Mouse (Mus musculus) embryonic facial prominence, embryonic 14.5 days (tissue): Measurements from ENCODE around the gene Mog. TPM values are rescaled to one million over a fixed set of nuclear protein-coding genes. Genes with fewer than 3 reads are reported as not detected.
"Not testable (repeated sequence)": the region's sequence is repeated elsewhere in the genome, so short reads cannot be mapped to it uniquely, and the experiment has no call there.

Source experiments
- ATAC-seq: fragments of 200-750 bp; cut with Nextera tagmentation; 2 replicates; pipeline ENCODE4 v1.8.0; 2017; ENCODE audit warnings: low read depth, moderate number of reproducible peaks, moderate TSS enrichment
- DNase-seq: peaks from one replicate; pipeline ENCODE4 v3.0.0-alpha.2; 2015; ENCODE audit warnings: low spot score
- H3K27ac ChIP-seq: fragments of 300-500 bp; sonication (generic); replicated peaks from 2 replicates; pipeline ENCODE4 v1.5.1; 2014; ENCODE audit warnings: low read depth, mild to moderate bottlenecking, low read length, moderate library complexity
- H3K27me3 ChIP-seq: fragments of 300-500 bp; sonication (generic); replicated peaks from 2 replicates; pipeline ENCODE4 v1.6.1; 2014; ENCODE audit warnings: low read length; ENCODE audit not compliant: control insufficient read depth, insufficient read depth
- H3K36me3 ChIP-seq: fragments of 300-500 bp; sonication (generic); 2 replicates; pipeline ENCODE4 v1.6.1; 2014; ENCODE audit warnings: low read length, mixed read lengths; ENCODE audit not compliant: control insufficient read depth, insufficient read depth
- H3K4me1 ChIP-seq: fragments of 300-500 bp; sonication (generic); 2 replicates; pipeline ENCODE4 v1.6.1; 2014; ENCODE audit warnings: antibody characterized with exemption, low read length; ENCODE audit not compliant: control insufficient read depth, insufficient read depth
- H3K4me2 ChIP-seq: fragments of 300-500 bp; sonication (generic); 2 replicates; pipeline ENCODE4 v1.6.1; 2014; ENCODE audit warnings: low read depth, mild to moderate bottlenecking, low read length, moderate library complexity, mixed read lengths
- H3K4me3 ChIP-seq: fragments of 300-500 bp; sonication (generic); 2 replicates; pipeline ENCODE4 v1.5.1; 2014; ENCODE audit warnings: low read depth, mild to moderate bottlenecking, low read length
- H3K9ac ChIP-seq: fragments of 300-500 bp; sonication (generic); 2 replicates; pipeline ENCODE4 v1.6.1; 2014; ENCODE audit warnings: low read depth, mild to moderate bottlenecking, low read length, moderate library complexity, mixed read lengths
- H3K9me3 ChIP-seq: fragments of 300-500 bp; sonication (generic); 2 replicates; pipeline ENCODE4 v1.6.1; 2016; ENCODE audit warnings: low read length; ENCODE audit not compliant: control insufficient read depth
- WGBS: fragments of 180-500 bp; shearing (Covaris S2); extraction: QIAGEN DNeasy Blood & Tissue Kit; methylation state at CpG from one replicate; pipeline ENCODE4 v1.1.7; 2014; 5-methylcytosine and 5-hydroxymethylcytosine counted together
- polyA plus RNA-seq: library from polyadenylated mRNA; unstranded; fragments of >200 nt; fragmentation: Nextera tagmentation; extraction: Ambion mirVana; gene quantifications from 2 replicates; pipeline ENCODE4 v1.2.1, GENCODE M21; 2014

Mog gene
- polyA plus RNA-seq, 1 experiment from 2014 or later = 0.22 TPM

DNA sequence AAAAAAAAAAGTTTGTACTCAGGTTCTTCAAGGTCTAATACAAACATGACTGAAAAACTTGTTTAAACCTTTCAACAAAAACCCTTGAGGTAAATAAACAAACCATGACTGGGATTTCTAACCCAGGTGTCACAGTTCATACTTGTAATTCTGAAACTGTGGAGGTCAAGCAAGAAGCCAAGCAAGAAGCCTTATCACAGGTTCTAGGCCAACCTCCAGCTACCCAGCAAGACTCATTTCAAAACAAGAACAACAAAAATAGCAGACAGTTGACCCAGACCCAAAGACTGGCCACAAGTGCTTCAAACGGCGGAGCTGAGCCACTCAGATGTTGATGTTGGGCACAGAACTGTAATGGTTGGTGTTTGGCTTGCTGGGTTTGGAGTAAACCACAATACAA, 28.7 kb downstream of the Mog start:
- Histone ChIP-seq H3K9me3 (no peaks in the 10 kb centered on the region), H3K4me2 (no peak overlapping the region), H3K36me3 (no peaks in the 10 kb centered on the region), H3K4me1 (no peaks in the 10 kb centered on the region), H3K27me3 (peaks cover 2% of the 10 kb centered on the region), H3K27ac (no peak overlapping the region), H3K9ac (no peak overlapping the region), H3K4me3 (no peak overlapping the region)
- ATAC-seq (no peak), DNase-seq (no peak)
- 85% methylated on average over 2 of the region's 2 CpGs for WGBS

DNA sequence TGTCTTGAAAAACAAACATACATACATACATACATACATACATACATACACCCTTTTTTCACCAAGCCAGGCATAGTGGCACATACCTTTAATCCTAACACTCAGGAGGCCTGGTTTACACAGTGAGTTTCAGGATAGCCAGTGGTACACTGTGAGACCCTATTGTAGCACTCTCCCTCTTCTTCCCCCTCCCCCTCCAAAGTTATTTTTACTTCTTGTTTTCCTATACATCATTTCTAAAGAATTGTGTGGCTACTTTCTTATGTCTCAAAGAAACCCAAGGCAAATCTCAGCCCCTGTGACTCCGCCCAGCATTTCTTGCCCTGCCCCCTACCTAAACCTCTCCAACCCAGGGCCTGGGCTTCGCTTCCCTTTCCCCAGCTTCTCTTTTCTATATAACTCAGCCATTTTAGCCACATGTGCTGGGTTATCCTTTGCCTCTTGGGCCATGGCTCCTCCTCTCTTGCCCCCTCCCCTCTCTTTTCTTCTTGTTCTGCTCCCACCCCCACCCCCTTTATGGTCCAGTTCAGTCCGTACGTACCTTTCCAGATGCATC, 29.4 kb downstream of the Mog start:
- 84% methylated on average over 4 of the region's 4 CpGs for WGBS
- no peaks in the 10 kb centered on the region for H3K9me3 ChIP-seq
- no peak for ATAC-seq

DNA sequence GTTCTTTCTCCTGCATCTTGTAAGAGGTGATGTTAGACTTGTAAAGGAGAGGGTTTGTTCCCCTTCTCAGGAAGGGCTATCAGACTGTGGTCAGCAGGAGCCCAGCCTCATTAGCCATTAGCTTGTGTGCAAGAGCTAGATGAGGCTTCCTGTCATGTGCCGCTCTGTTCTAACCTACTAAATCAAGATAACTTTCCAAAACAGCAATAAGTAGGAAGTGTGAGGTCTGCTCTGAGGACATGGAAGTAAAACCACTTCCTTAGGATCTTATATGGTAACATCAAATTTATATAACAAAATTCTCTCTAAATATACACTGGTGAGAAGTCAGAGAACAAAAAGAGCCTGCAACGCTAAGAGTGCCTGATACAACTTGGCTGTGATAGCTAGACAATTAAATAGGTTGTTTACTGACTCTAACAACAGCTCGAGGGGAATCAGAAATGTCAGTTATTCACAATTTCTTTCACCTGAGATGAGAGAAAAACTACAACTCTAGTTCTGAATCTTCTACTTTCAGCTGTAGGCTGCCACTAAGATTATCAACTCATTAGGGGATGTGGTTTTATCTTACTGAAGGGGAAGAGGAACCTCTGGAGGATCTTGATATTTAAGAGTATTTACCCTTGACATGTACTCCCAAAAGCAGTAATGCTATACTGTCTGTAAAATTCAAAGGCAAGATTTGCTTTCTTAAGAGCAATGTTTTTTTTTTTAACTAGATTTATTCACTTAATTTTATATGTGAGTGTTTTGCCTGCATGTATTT, 30.7 kb downstream of the Mog start:
- WGBS = 70% methylated on average over 3 of the region's 3 CpGs
- H3K4me2 ChIP-seq = no peak overlapping the region
- no peaks in the 10 kb centered on the region for H3K4me1 ChIP-seq
- ATAC-seq (no peak), DNase-seq (no peak)
- no peak overlapping the region for H3K27ac ChIP-seq
- no peak overlapping the region for H3K9ac ChIP-seq
- H3K27me3 ChIP-seq = peaks cover 22% of the 10 kb centered on the region
- H3K4me3 ChIP-seq = no peak overlapping the region
- H3K36me3 ChIP-seq = no peaks in the 10 kb centered on the region
- H3K9me3 ChIP-seq = no peaks in the 10 kb centered on the region

More for the DNA sequence above, 29.4 kb downstream of the Mog start:
- no peak overlapping the region for H3K27ac ChIP-seq
- H3K9ac ChIP-seq = no peak overlapping the region
- H3K36me3 ChIP-seq = no peaks in the 10 kb centered on the region
- no peak overlapping the region for H3K4me2 ChIP-seq
- no peak overlapping the region for H3K4me3 ChIP-seq
- H3K4me1 ChIP-seq = no peaks in the 10 kb centered on the region
- no peak for DNase-seq
- H3K27me3 ChIP-seq = peaks cover 9% of the 10 kb centered on the region

DNA sequence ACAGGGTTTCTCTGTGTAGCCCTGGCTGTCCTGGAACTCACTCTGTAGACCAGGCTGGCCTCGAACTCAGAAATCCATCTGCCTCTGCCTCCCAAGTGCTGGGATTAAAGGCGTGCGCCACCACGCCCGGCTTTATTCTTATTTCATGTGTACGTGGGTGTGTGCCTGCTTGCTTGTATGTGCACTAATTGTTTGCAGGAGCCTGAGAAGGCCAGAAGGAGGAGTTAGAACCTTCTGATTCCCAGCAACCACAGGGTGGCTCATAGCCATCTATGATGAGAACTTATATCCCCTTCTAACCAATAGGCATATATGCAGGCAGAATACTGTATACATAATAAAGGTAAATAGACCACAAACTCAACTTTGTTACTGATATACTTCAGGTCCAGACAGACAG, 32.6 kb downstream of the Mog start:
- 90% methylated on average over 6 of the region's 6 CpGs for WGBS
- not testable (repeated sequence) for DNase-seq, H3K4me1 ChIP-seq, H3K36me3 ChIP-seq, H3K9ac ChIP-seq, H3K27ac ChIP-seq, H3K9me3 ChIP-seq, ATAC-seq, H3K4me3 ChIP-seq, H3K4me2 ChIP-seq
- peaks cover 32% of the 10 kb centered on the region for H3K27me3 ChIP-seq

DNA sequence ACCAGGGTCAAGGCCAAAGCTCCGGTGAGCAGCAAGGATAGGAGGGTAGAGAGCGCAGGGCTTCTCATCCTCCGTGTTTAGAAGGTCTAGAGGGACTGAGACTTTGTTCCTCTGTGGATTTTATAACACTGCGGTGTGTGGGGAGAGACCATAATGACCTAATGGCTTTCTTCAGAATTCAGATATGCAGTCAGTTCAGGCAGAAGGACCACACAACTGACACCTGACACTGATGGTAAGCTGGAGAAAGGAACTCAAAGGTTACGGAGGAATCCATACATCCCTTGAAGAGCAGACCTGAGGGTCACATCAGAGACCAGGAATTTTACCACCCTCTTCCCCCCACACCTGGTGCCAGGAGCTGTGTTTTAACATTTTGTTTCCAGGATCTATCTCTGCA, 33.8 kb downstream of the Mog start, which contains the start of gene H2-M5:
Gene H2-M5, minus strand, starts transcription at position 101 of the 400 bp plus-strand sequence.
- WGBS = 29% methylated on average over 5 of the region's 5 CpGs
- Histone ChIP-seq H3K4me2 (peak within 1 kb of the TSS; percentile 35), H3K4me1 (no peaks in the 10 kb centered on the region), H3K27ac (no peak within 1 kb of the TSS), H3K36me3 (no peaks in the 10 kb centered on the region), H3K4me3 (0 out of 2 replicates have a peak within 1 kb of the TSS, but pooled peaks have one; percentile 10), H3K9ac (no peak within 1 kb of the TSS), H3K27me3 (peaks cover 32% of the 10 kb centered on the region), H3K9me3 (no peaks in the 10 kb centered on the region)
- ATAC-seq (no peak), DNase-seq (no peak)

DNA sequence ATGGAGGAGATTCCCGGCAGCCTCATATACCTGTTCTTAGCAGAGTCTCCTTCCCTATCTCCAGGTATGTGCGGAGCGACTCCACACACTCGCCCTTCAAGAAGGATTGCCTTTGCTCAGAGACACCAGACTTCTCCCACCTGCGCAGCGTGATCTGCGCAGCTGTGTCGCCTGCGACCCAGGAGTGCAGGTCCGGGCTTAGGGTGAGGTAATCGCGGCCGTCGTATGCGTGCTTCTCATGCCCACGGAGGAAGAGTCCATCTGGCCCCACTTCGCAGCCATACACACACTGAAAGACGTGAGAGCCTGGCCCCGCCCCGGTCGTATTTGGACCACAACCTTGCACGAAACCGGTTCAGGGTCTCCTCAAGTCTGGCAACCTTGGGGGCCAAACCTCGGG, 34.7 kb downstream of the Mog start:
- ATAC-seq = 0 out of 2 replicates have a peak, but pooled peaks have one; percentile 6
- 7% methylated on average over 24 of the region's 24 CpGs for WGBS
- Histone ChIP-seq H3K4me3 (0 out of 2 replicates have a peak overlapping the region, but pooled peaks have one; percentile 10), H3K27me3 (peaks cover 32% of the 10 kb centered on the region), H3K27ac (no peak overlapping the region), H3K9ac (no peak overlapping the region), H3K36me3 (no peaks in the 10 kb centered on the region), H3K4me2 (peak overlapping the region; percentile 35), H3K4me1 (no peaks in the 10 kb centered on the region), H3K9me3 (no peaks in the 10 kb centered on the region)
- no peak for DNase-seq

DNA sequence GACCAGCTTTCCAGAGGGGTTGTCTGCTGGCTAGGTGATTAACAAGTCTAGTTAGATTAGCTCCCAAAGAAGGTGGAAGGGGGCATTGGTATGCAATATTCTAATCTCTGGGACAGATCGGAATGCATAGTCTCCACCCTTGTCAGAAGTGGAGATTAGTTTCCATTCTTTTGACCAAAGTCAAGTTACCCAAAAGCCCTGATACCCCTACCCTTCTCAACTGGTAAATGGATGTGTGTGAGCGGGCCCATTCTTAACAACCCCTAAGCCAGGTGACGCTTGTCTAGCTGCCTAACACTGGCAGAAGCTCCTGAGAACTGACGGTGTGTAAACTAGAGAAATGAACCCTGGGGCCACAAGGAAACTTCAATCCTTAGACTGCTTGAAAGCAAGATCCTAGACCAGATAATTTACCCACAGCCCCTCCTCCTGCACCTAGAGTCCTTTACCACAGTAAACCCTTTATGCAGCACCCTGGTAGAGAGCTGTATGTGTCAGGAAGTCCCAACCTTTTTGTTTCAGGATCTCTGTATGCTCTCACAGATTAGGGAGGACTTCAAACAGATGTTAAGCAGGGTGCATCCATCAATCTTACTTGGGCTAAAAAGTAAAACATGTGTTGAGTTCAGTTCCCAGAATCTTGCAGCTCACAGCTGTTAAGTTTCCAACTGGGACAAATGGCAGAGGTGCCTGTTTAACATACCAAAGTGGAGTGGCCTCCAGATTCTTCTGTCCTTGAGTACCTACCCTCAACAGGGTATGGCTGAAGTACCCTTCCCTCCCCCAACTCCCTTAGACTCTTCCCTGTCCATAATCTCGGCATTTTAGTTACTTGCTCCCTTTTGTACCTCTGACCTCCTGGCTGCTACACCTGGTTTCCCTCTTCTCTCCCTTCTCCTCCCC, 40.7 kb downstream of the Mog start:
- Histone ChIP-seq H3K9me3 (no peaks in the 10 kb centered on the region), H3K9ac (no peak overlapping the region), H3K4me2 (no peak overlapping the region), H3K4me1 (no peaks in the 10 kb centered on the region), H3K27me3 (peaks cover 9% of the 10 kb centered on the region; the same call in 1 of the 2 replicates), H3K4me3 (no peak overlapping the region), H3K27ac (no peak overlapping the region), H3K36me3 (no peaks in the 10 kb centered on the region)
- no peak for ATAC-seq
- DNase-seq = no peak
- 39% methylated on average over 5 of the region's 5 CpGs for WGBS

DNA sequence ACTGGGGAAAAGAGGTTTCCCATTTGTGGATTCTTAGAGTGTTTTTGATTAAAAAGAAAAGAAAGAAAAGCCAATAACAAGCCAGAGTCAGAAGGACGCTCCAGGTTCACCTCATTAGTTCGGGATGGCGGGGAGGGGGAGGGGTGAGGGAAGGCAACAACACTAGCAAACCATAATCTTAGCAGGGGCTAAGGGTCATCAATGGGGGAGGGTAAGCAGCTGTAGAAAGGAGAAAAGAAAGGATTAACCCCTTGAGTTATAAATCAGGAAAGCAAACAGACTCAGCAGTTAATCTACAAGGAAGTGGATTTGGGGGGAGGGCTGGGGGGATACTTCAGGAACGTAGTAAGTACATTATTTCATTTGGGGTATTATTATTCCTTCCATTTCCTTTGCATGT, 41.4 kb downstream of the Mog start:
- no peaks in the 10 kb centered on the region for H3K4me1 ChIP-seq
- DNase-seq (no peak), ATAC-seq (no peak)
- no peak overlapping the region for H3K27ac ChIP-seq
- no peaks in the 10 kb centered on the region for H3K9me3 ChIP-seq
- 2% methylated on average over 4 of the region's 4 CpGs for WGBS
- H3K4me3 ChIP-seq = no peak overlapping the region
- H3K27me3 ChIP-seq = 0 out of 2 replicates have a peak, but pooled peaks cover 4% of the 10 kb centered on the region
- peak overlapping the region; percentile 38; the same call in 1 of the 2 replicates for H3K4me2 ChIP-seq
- no peak overlapping the region for H3K9ac ChIP-seq
- no peaks in the 10 kb centered on the region for H3K36me3 ChIP-seq
